Comparison of ENCODE assay signal across 17 mouse cellular contexts in genomic region chr16:14328156-14328555, GRCm38 (mm10).
"Had no signal": no experiment of that assay in that cellular context is flagged by ENCODE, and none has a peak within 500 bp of the region (broad histone marks: within the 10 kb centered on the region; RNA-seq: fewer than 3 reads in every experiment).

No protein-coding gene starts in this region.

- H3K4me2 ChIP-seq: kidney, embryonic 15.5 days; liver, embryonic 15.5 days; midbrain, embryonic 12.5 days; midbrain, embryonic 15.5 days; neural tube, embryonic 12.5 days; neural tube, embryonic 15.5 days had no signal

- H3K4me3 ChIP-seq: kidney, embryonic 15.5 days; left cerebral cortex, adult 2 months; liver, embryonic 15.5 days; midbrain, embryonic 12.5 days; midbrain, embryonic 15.5 days; neural tube, embryonic 12.5 days; neural tube, embryonic 15.5 days had no signal

- H3K36me3 ChIP-seq: kidney, embryonic 15.5 days; liver, embryonic 15.5 days; midbrain, embryonic 12.5 days; midbrain, embryonic 15.5 days; neural tube, embryonic 12.5 days; neural tube, embryonic 15.5 days had no signal

- H3K9me3 ChIP-seq: kidney, embryonic 15.5 days; liver, embryonic 15.5 days; midbrain, embryonic 12.5 days; midbrain, embryonic 15.5 days; neural tube, embryonic 12.5 days; neural tube, embryonic 15.5 days had no signal

- H3K27ac ChIP-seq: kidney, embryonic 15.5 days; left cerebral cortex, adult 2 months; liver, embryonic 15.5 days; midbrain, embryonic 12.5 days; midbrain, embryonic 15.5 days; neural tube, embryonic 12.5 days; neural tube, embryonic 15.5 days had no signal

- ATAC-seq: midbrain, embryonic 15.5 days had no signal

- H3K27me3 ChIP-seq: kidney, embryonic 15.5 days; liver, embryonic 15.5 days; midbrain, embryonic 12.5 days; midbrain, embryonic 15.5 days; neural tube, embryonic 12.5 days; neural tube, embryonic 15.5 days had no signal

- H3K9ac ChIP-seq: kidney, embryonic 15.5 days; liver, embryonic 15.5 days; midbrain, embryonic 12.5 days; midbrain, embryonic 15.5 days; neural tube, embryonic 12.5 days; neural tube, embryonic 15.5 days had no signal

- DNase-seq: kidney, adult 11 months; kidney, adult 8-10 months; kidney, postnatal 10 days; kidney, postnatal 36 days; layer of hippocampus, postnatal 36 days; lung, adult 18-20 months; lung, postnatal 14 days; lung, postnatal 4 days; thymus, adult 18-20 months; thymus, postnatal 36 days had no signal

- H3K4me1 ChIP-seq: kidney, embryonic 15.5 days; liver, embryonic 15.5 days; midbrain, embryonic 12.5 days; midbrain, embryonic 15.5 days; neural tube, embryonic 12.5 days; neural tube, embryonic 15.5 days had no signal
